In the genomic region with DNA sequence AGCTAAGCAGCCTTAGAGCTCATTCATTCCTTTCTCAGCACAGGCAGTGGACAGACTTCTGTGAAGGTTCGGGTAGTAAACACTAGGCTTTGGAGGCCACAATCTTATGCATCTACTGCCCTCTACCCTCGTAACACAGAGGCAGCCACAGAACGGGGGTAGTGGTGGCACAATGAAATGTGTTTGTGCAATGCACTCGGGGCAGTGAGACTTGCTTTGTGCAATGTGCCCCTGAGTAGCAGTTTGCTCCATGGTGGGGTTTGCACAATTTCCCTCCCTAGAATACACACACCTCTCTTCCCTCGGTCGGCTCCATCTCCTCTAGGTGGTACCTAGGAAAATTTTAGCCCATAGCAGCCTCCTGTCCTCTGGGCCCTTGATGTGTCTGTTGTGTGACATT, we compare ENCODE assay signal across 30 mouse cellular contexts. TPM values are rescaled to one million over a fixed set of nuclear protein-coding genes. Genes with fewer than 3 reads are reported as not detected.
A peak's percentile ranks its signal among the peaks of the same experiment; 100 is the strongest.
DNase-seq lines count a peak whose midpoint lies in the region; ATAC-seq and TF ChIP-seq lines count a peak whose summit lies in the region.
"Had no signal": no experiment of that assay in that cellular context is flagged by ENCODE, and none has a peak within 500 bp of the region (broad histone marks: within the 10 kb centered on the region; RNA-seq: fewer than 3 reads in every experiment).

No protein-coding gene starts in this region.

- 0 out of 2 replicates have a peak overlapping the region, but pooled peaks have one; percentile 2 for H3K27ac ChIP-seq in liver, adult 2 months (replicated peaks; ENCODE audit: insufficient read depth, low read depth, low read length)
- no peak overlapping the region for H3K27ac ChIP-seq in liver, embryonic 12.5 days
- H3K27ac ChIP-seq: embryonic facial prominence, embryonic 12.5 days; hindbrain, embryonic 13.5 days; limb, embryonic 13.5 days; macrophage; midbrain, embryonic 12.5 days; neural tube, embryonic 15.5 days; stomach, embryonic 15.5 days had no signal

- peaks cover 31% of the 10 kb centered on the region for H3K4me1 ChIP-seq in liver, adult 2 months (ENCODE audit: control insufficient read depth, insufficient read depth, low read length)
- H3K4me1 ChIP-seq in liver, embryonic 12.5 days, result 0 out of 2 replicates have a peak, but pooled peaks cover 3% of the 10 kb centered on the region
- H3K4me1 ChIP-seq in megakaryocyte, embryonic 14.5 days, result peaks cover 98% of the 10 kb centered on the region
- H3K4me1 ChIP-seq: embryonic facial prominence, embryonic 12.5 days; hindbrain, embryonic 13.5 days; midbrain, embryonic 12.5 days; neural tube, embryonic 15.5 days had no signal

- no peak for TF ChIP-seq POLR2A in liver, adult 2 months (IDR thresholded peaks at IDR 0.05; ENCODE audit: extremely low read depth, insufficient read depth, low read length)

- 34% methylated on average over 6 of the region's 6 CpGs for WGBS in liver, adult 2 months
- 62% methylated on average over 6 of the region's 6 CpGs for WGBS in liver, embryonic 12.5 days (ENCODE audit: insufficient replicate concordance)

- H3K36me3 ChIP-seq in liver, adult 2 months (ENCODE audit: control insufficient read depth, insufficient read depth, low read length), result no peaks in the 10 kb centered on the region
- no peaks in the 10 kb centered on the region for H3K36me3 ChIP-seq in liver, embryonic 12.5 days
- H3K36me3 ChIP-seq in megakaryocyte, embryonic 14.5 days (replicated peaks; ENCODE audit: low read length), result peaks cover 63% of the 10 kb centered on the region
- H3K36me3 ChIP-seq: embryonic facial prominence, embryonic 12.5 days; heart, embryonic 15.5 days; hindbrain, embryonic 13.5 days; limb, embryonic 13.5 days; midbrain, embryonic 12.5 days; neural tube, embryonic 15.5 days; stomach, embryonic 15.5 days had no signal

- no peak overlapping the region for H3K9ac ChIP-seq in liver, adult 2 months (ENCODE audit: low read depth, low read length)
- no peak overlapping the region for H3K9ac ChIP-seq in liver, embryonic 12.5 days
- H3K9ac ChIP-seq: embryonic facial prominence, embryonic 12.5 days; heart, embryonic 15.5 days; hindbrain, embryonic 13.5 days; limb, embryonic 13.5 days; midbrain, embryonic 12.5 days; neural tube, embryonic 15.5 days; stomach, embryonic 15.5 days had no signal

- no peaks in the 10 kb centered on the region for H3K27me3 ChIP-seq in liver, adult 2 months (ENCODE audit: control insufficient read depth, insufficient read depth, low read length)
- H3K27me3 ChIP-seq in liver, embryonic 12.5 days (replicated peaks), result no peaks in the 10 kb centered on the region
- H3K27me3 ChIP-seq in megakaryocyte, embryonic 14.5 days (replicated peaks), result no peaks in the 10 kb centered on the region
- H3K27me3 ChIP-seq: CH12.LX; embryonic facial prominence, embryonic 12.5 days; heart, embryonic 15.5 days; hindbrain, embryonic 13.5 days; limb, embryonic 13.5 days; midbrain, embryonic 12.5 days; neural tube, embryonic 15.5 days; stomach, embryonic 15.5 days had no signal

- no peaks in the 10 kb centered on the region for H3K9me3 ChIP-seq in liver, embryonic 12.5 days (replicated peaks)
- no peaks in the 10 kb centered on the region for H3K9me3 ChIP-seq in megakaryocyte, embryonic 14.5 days
- H3K9me3 ChIP-seq: embryonic facial prominence, embryonic 12.5 days; heart, embryonic 15.5 days; hindbrain, embryonic 13.5 days; limb, embryonic 13.5 days; midbrain, embryonic 12.5 days; neural tube, embryonic 15.5 days; stomach, embryonic 15.5 days had no signal

- H3K79me2 ChIP-seq in liver, adult 2 months (ENCODE audit: control insufficient read depth, insufficient read depth, low read length), result no peaks in the 10 kb centered on the region

- no peak for TF ChIP-seq CTCF in liver, adult 2 months (IDR thresholded peaks at IDR 0.05; ENCODE audit: low read depth, low read length)

- H3K4me2 ChIP-seq in liver, embryonic 12.5 days, result no peak overlapping the region
- H3K4me2 ChIP-seq: embryonic facial prominence, embryonic 12.5 days; hindbrain, embryonic 13.5 days; limb, embryonic 13.5 days; midbrain, embryonic 12.5 days; neural tube, embryonic 15.5 days; stomach, embryonic 15.5 days had no signal

- no peak overlapping the region for H3K4me3 ChIP-seq in liver, adult 2 months (ENCODE audit: insufficient read depth, low read depth, low read length)
- no peak overlapping the region for H3K4me3 ChIP-seq in liver, embryonic 12.5 days
- H3K4me3 ChIP-seq in megakaryocyte, embryonic 14.5 days (replicated peaks), result peak overlapping the region; percentile 25
- H3K4me3 ChIP-seq: embryonic facial prominence, embryonic 12.5 days; heart, embryonic 15.5 days; hindbrain, embryonic 13.5 days; limb, embryonic 13.5 days; midbrain, embryonic 12.5 days; neural tube, embryonic 15.5 days; stomach, embryonic 15.5 days had no signal

- ATAC-seq in liver, embryonic 12.5 days, result no peak
- ATAC-seq: forebrain, embryonic 14.5 days; intestine, postnatal 0 days; lung, postnatal 0 days had no signal

- DNase-seq in liver, adult 2 months (ENCODE audit: extremely low read depth, low read depth, low spot score), result peak; percentile 35
- DNase-seq in 416B (ENCODE audit: low read depth) (peak; percentile 60), adipocyte (ENCODE audit: low spot score) (peak; percentile 46)
- DNase-seq in layer of hippocampus, postnatal 36 days, result no peak
- DNase-seq: adrenal gland, adult 8-10 months; cerebellum, adult 11 months; cerebellum, adult 9-11 months; embryo, embryonic 11 days; gastrocnemius, postnatal 25 days; heart, adult 18-20 months; heart, postnatal 4 days; kidney, adult 9 months; kidney, postnatal 10 days; retina, postnatal 1 day; right cerebral cortex, postnatal 25 days had no signal

RNA-seq across cellular contexts. Expression of gene Eif2d, which starts 34.0 kb away (rescaled TPM):
- total RNA-seq in liver, adult 2 months (2014; rRNA removed), result 20.9 and 25.6 TPM in 2 replicates
- polyA plus RNA-seq in liver, adult 2 months (2012; rRNA removed), result 24.0 and 28.9 TPM in 2 replicates
- 42.2 and 42.6 TPM in 2 replicates for polyA plus RNA-seq in liver, embryonic 12.5 days (2016; fragmentation: Nextera tagmentation; extraction: Ambion mirVana)
- 14.6 and 15.4 TPM in 2 replicates for polyA plus RNA-seq in megakaryocyte, embryonic 14.5 days (2012; ENCODE audit: insufficient read depth, low replicate concordance)
- 10 to 100 TPM; 36.6 to 41.2 TPM for total RNA-seq in layer of hippocampus, postnatal 36 days (2021)

RNA-seq across cellular contexts. Expression of gene Dyrk3, which starts 48.9 kb away (rescaled TPM):
- total RNA-seq in liver, adult 2 months (2014; rRNA removed), result 0.87 and 1.3 TPM in 2 replicates
- polyA plus RNA-seq in liver, adult 2 months (2012; rRNA removed), result 0.50 and 0.73 TPM in 2 replicates
- 17.6 and 17.7 TPM in 2 replicates for polyA plus RNA-seq in liver, embryonic 12.5 days (2016; fragmentation: Nextera tagmentation; extraction: Ambion mirVana)
- 6.4 and 8.0 TPM in 2 replicates for polyA plus RNA-seq in megakaryocyte, embryonic 14.5 days (2012; ENCODE audit: insufficient read depth, low replicate concordance)
- total RNA-seq in layer of hippocampus, postnatal 36 days (2021), result 10 to 100 TPM; 19.6 to 19.9 TPM
- total RNA-seq: gastrocnemius, adult 18-20 months; gastrocnemius, postnatal 25 days had no signal

RNA-seq across cellular contexts. Expression of gene Rassf5, which starts 58.1 kb away (rescaled TPM):
- total RNA-seq in liver, adult 2 months (2014; rRNA removed), result 3.4 and 5.6 TPM in 2 replicates
- polyA plus RNA-seq in liver, adult 2 months (2012; rRNA removed), result 6.1 and 8.4 TPM in 2 replicates
- 3.9 and 4.7 TPM in 2 replicates for polyA plus RNA-seq in liver, embryonic 12.5 days (2016; fragmentation: Nextera tagmentation; extraction: Ambion mirVana)
- polyA plus RNA-seq in megakaryocyte, embryonic 14.5 days (2012; ENCODE audit: insufficient read depth, low replicate concordance), result 2.1 and 3.0 TPM in 2 replicates
- 10 to 100 TPM; 17.6 to 18.5 TPM for total RNA-seq in layer of hippocampus, postnatal 36 days (2021)

Comparison
In these comparisons a context has a peak if more than half of its experiments do, and no peak if none do; other contexts are left out.
1. DNase-seq: peak in liver, adult 2 months (single experiment), 416B (single experiment) and adipocyte (single experiment); none in layer of hippocampus, postnatal 36 days (0 of 2).